19 mouse cellular contexts compared by ENCODE assay signal in the genomic region with DNA sequence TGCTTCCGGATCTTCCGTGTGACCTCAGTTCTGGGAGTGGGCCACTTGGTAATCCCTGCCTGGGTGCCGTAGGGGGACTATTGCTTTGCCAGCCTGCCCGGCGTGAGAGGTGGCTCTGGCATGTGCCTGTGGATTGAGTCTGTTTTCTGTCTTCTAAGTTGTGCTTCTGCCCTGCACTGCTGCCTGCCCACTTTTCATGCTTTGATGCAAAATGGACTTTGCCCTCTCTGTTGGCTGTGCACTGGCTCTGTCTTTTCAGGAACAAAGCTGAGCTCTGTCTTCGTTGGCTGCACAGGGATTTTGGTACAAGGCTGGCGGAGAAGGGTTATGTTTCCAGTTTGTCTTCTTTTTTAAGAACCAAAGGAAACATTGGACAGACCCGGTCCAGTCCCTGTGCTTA. TPM values are rescaled to one million over a fixed set of nuclear protein-coding genes. Genes with fewer than 3 reads are reported as not detected.
DNase-seq lines count a peak whose midpoint lies in the region; ATAC-seq and TF ChIP-seq lines count a peak whose summit lies in the region.
"Had no signal": no experiment of that assay in that cellular context is flagged by ENCODE, and none has a peak within 500 bp of the region (broad histone marks: within the 10 kb centered on the region; RNA-seq: fewer than 3 reads in every experiment).

No protein-coding gene starts in this region.

- H3K4me1 ChIP-seq in liver, adult 2 months (ENCODE audit: control insufficient read depth, insufficient read depth, low read length), result no peaks in the 10 kb centered on the region; the same call in 1 of the 2 replicates
- no peaks in the 10 kb centered on the region for H3K4me1 ChIP-seq in stomach, embryonic 16.5 days (ENCODE audit: control insufficient read depth, insufficient read depth, low read length)
- no peaks in the 10 kb centered on the region for H3K4me1 ChIP-seq in forebrain, embryonic 14.5 days (ENCODE audit: control insufficient read depth, insufficient read depth, low read length)
- H3K4me1 ChIP-seq: forebrain, embryonic 10.5 days; limb, embryonic 15.5 days; midbrain, embryonic 12.5 days had no signal

- H3K9ac ChIP-seq in liver, adult 2 months (ENCODE audit: low read depth, low read length), result no peak overlapping the region
- H3K9ac ChIP-seq in stomach, embryonic 16.5 days (ENCODE audit: low read length), result no peak overlapping the region
- H3K9ac ChIP-seq in forebrain, embryonic 14.5 days (ENCODE audit: low read length), result no peak overlapping the region
- H3K9ac ChIP-seq: limb, embryonic 15.5 days; midbrain, embryonic 12.5 days had no signal

- TF ChIP-seq POLR2A in liver, adult 2 months (IDR thresholded peaks at IDR 0.05; ENCODE audit: extremely low read depth, insufficient read depth, low read length), result no peak

- 39% methylated on average over 8 of the region's 8 CpGs for WGBS in liver, adult 2 months
- 69% methylated on average over 8 of the region's 8 CpGs for WGBS in stomach, embryonic 16.5 days
- 88% methylated on average over 8 of the region's 8 CpGs for WGBS in forebrain, embryonic 14.5 days

- no peak for TF ChIP-seq CTCF in liver, adult 2 months (IDR thresholded peaks at IDR 0.05; ENCODE audit: low read depth, low read length)

- no peak overlapping the region for H3K4me3 ChIP-seq in liver, adult 2 months (ENCODE audit: insufficient read depth, low read depth, low read length)
- H3K4me3 ChIP-seq in stomach, embryonic 16.5 days (replicated peaks; ENCODE audit: low read length), result no peak overlapping the region
- H3K4me3 ChIP-seq in forebrain, embryonic 14.5 days (ENCODE audit: low read depth, low read length), result no peak overlapping the region
- H3K4me3 ChIP-seq: forebrain, embryonic 10.5 days; gastrocnemius, adult 2 months; limb, embryonic 15.5 days; midbrain, embryonic 12.5 days; myocyte had no signal

- H3K4me2 ChIP-seq in stomach, embryonic 16.5 days (ENCODE audit: low read depth, low read length), result no peak overlapping the region
- no peak overlapping the region for H3K4me2 ChIP-seq in forebrain, embryonic 14.5 days (ENCODE audit: low read length)
- H3K4me2 ChIP-seq: limb, embryonic 15.5 days; midbrain, embryonic 12.5 days had no signal

- peak; percentile 73 for DNase-seq in liver, adult 2 months (ENCODE audit: extremely low read depth, low read depth, low spot score)
- DNase-seq in liver, result no peak
- peak; percentile 77 for DNase-seq in kidney, adult 9 months
- DNase-seq in kidney, postnatal 25 days, result peak; percentile 57 to 65
- no peak for DNase-seq in forebrain, embryonic 14.5 days (ENCODE audit: low spot score)
- DNase-seq in adrenal gland, postnatal 25 days, result no peak
- no peak for DNase-seq in cerebellum, postnatal 36 days
- DNase-seq: adrenal gland, postnatal 14 days; cerebellum, adult 11 months; cerebellum, postnatal 10 days; gastrocnemius, adult 2 months; thymus, adult 18-20 months; thymus, postnatal 4 days had no signal

- H3K27ac ChIP-seq in liver, adult 2 months (replicated peaks; ENCODE audit: insufficient read depth, low read depth, low read length), result no peak overlapping the region
- peak overlapping the region; percentile 2 for H3K27ac ChIP-seq in stomach, embryonic 16.5 days (ENCODE audit: low read length)
- no peak overlapping the region for H3K27ac ChIP-seq in forebrain, embryonic 14.5 days (ENCODE audit: low read depth, low read length)
- H3K27ac ChIP-seq: forebrain, embryonic 10.5 days; gastrocnemius, adult 2 months; hindbrain, postnatal 0 days; limb, embryonic 15.5 days; midbrain, embryonic 12.5 days had no signal

- no peaks in the 10 kb centered on the region for H3K27me3 ChIP-seq in liver, adult 2 months (ENCODE audit: control insufficient read depth, insufficient read depth, low read length)
- no peaks in the 10 kb centered on the region for H3K27me3 ChIP-seq in stomach, embryonic 16.5 days (ENCODE audit: control insufficient read depth, insufficient read depth, low read length)
- H3K27me3 ChIP-seq in forebrain, embryonic 14.5 days (replicated peaks; ENCODE audit: control insufficient read depth, insufficient read depth, low read length), result no peaks in the 10 kb centered on the region
- H3K27me3 ChIP-seq: limb, embryonic 15.5 days; midbrain, embryonic 12.5 days had no signal

- no peaks in the 10 kb centered on the region for H3K79me2 ChIP-seq in liver, adult 2 months (ENCODE audit: control insufficient read depth, insufficient read depth, low read length)

- no peaks in the 10 kb centered on the region for H3K9me3 ChIP-seq in stomach, embryonic 16.5 days (replicated peaks; ENCODE audit: control insufficient read depth, low read length)
- no peaks in the 10 kb centered on the region for H3K9me3 ChIP-seq in forebrain, embryonic 14.5 days (replicated peaks; ENCODE audit: control insufficient read depth, low read length)
- H3K9me3 ChIP-seq: forebrain, embryonic 10.5 days; limb, embryonic 15.5 days; midbrain, embryonic 12.5 days had no signal

- H3K36me3 ChIP-seq in liver, adult 2 months (ENCODE audit: control insufficient read depth, insufficient read depth, low read length), result no peaks in the 10 kb centered on the region
- no peaks in the 10 kb centered on the region for H3K36me3 ChIP-seq in stomach, embryonic 16.5 days (ENCODE audit: control insufficient read depth, insufficient read depth, low read length)
- H3K36me3 ChIP-seq in forebrain, embryonic 14.5 days (ENCODE audit: control insufficient read depth, insufficient read depth, low read length), result no peaks in the 10 kb centered on the region
- H3K36me3 ChIP-seq: forebrain, embryonic 10.5 days; midbrain, embryonic 12.5 days had no signal

- peak; percentile 57; the same call in 1 of the 2 replicates for ATAC-seq in stomach, embryonic 16.5 days (ENCODE audit: insufficient read depth, low FRiP score)
- no peak for ATAC-seq in forebrain, embryonic 14.5 days
- ATAC-seq: hindbrain, postnatal 0 days had no signal

RNA-seq across cellular contexts. Expression of a gene that starts 43.1 kb away (rescaled TPM):
- total RNA-seq in liver, adult 2 months (2014; rRNA removed), result 3.9 and 4.6 TPM in 2 replicates
- polyA plus RNA-seq in liver, adult 2 months (2012; rRNA removed), result 1.3 and 2.0 TPM in 2 replicates
- 4.5 and 4.6 TPM in 2 replicates for polyA plus RNA-seq in stomach, embryonic 16.5 days (2015; fragmentation: Nextera tagmentation; extraction: Ambion mirVana)
- 8.1 and 9.4 TPM in 2 replicates for polyA plus RNA-seq in forebrain, embryonic 14.5 days (2014; fragmentation: Nextera tagmentation; extraction: Ambion mirVana)
- 8.0 and 12.1 TPM in 2 replicates for total RNA-seq in adrenal gland, postnatal 25 days (2021)

RNA-seq across cellular contexts. Expression of a gene that starts 43.1 kb away (rescaled TPM):
- total RNA-seq in liver, adult 2 months (2014; rRNA removed), result 12.8 and 18.3 TPM in 2 replicates
- polyA plus RNA-seq in liver, adult 2 months (2012; rRNA removed), result 13.2 and 18.1 TPM in 2 replicates
- polyA plus RNA-seq in stomach, embryonic 16.5 days (2015; fragmentation: Nextera tagmentation; extraction: Ambion mirVana), result 141 and 149 TPM in 2 replicates
- polyA plus RNA-seq in forebrain, embryonic 14.5 days (2014; fragmentation: Nextera tagmentation; extraction: Ambion mirVana), result 212 and 221 TPM in 2 replicates
- total RNA-seq in adrenal gland, postnatal 25 days (2021), result 74.6 and 94.0 TPM in 2 replicates

Comparison
In these comparisons a context has a peak if more than half of its experiments do, and no peak if none do; other contexts are left out.
1. DNase-seq: peak in liver, adult 2 months (single experiment), kidney, adult 9 months (single experiment) and kidney, postnatal 25 days (2 of 2); none in liver (single experiment), forebrain, embryonic 14.5 days (single experiment), adrenal gland, postnatal 25 days (single experiment) and cerebellum, postnatal 36 days (0 of 2).